Mouse (Mus musculus) stomach, postnatal 0 days (tissue): ENCODE results near the gene Mgat4b. TPM values are rescaled to one million over a fixed set of nuclear protein-coding genes. Genes with fewer than 3 reads are reported as not detected.

ENCODE experiments used
- ATAC-seq: fragments of 200-750 bp; cut with Nextera tagmentation; 2 replicates; pipeline ENCODE4 v1.8.0; 2017; ENCODE audit not compliant: low FRiP score, low TSS enrichment
- DNase-seq: peaks from one replicate; pipeline ENCODE4 v3.0.0-alpha.2; 2016; ENCODE audit warnings: low spot score
- H3K27ac ChIP-seq: fragments of 300-500 bp; sonication (generic); replicated peaks from 2 replicates; pipeline ENCODE4 v1.5.1; 2014; ENCODE audit warnings: mild to moderate bottlenecking, control low read depth
- H3K27me3 ChIP-seq: fragments of 300-500 bp; sonication (generic); 2 replicates; pipeline ENCODE4 v1.6.1; 2014; ENCODE audit warnings: low read length; ENCODE audit not compliant: control insufficient read depth, insufficient read depth
- H3K36me3 ChIP-seq: fragments of 300-500 bp; sonication (generic); 2 replicates; pipeline ENCODE4 v1.6.1; 2014; ENCODE audit warnings: low read length, mixed read lengths; ENCODE audit not compliant: control insufficient read depth, insufficient read depth
- H3K4me1 ChIP-seq: fragments of 300-500 bp; sonication (generic); replicated peaks from 2 replicates; pipeline ENCODE4 v1.6.1; 2014; ENCODE audit warnings: antibody characterized with exemption; ENCODE audit not compliant: control insufficient read depth, insufficient read depth
- H3K4me2 ChIP-seq: fragments of 300-500 bp; sonication (generic); replicated peaks from 2 replicates; pipeline ENCODE4 v1.6.1; 2014; ENCODE audit warnings: low read depth, mild to moderate bottlenecking, control low read depth, moderate library complexity
- H3K4me3 ChIP-seq: fragments of 300-500 bp; sonication (generic); 2 replicates; pipeline ENCODE4 v1.5.1; 2014; ENCODE audit warnings: low read depth, low read length, control low read depth
- H3K9ac ChIP-seq: fragments of 300-500 bp; sonication (generic); 2 replicates; pipeline ENCODE4 v1.6.1; 2014; ENCODE audit warnings: mild to moderate bottlenecking, low read length, control low read depth, mixed read lengths
- H3K9me3 ChIP-seq: fragments of 300-500 bp; sonication (generic); 2 replicates; pipeline ENCODE4 v1.6.1; 2016; ENCODE audit warnings: low read length; ENCODE audit not compliant: control insufficient read depth
- CTCF ChIP-seq: IDR thresholded peaks from 2 replicates; pipeline ENCODE4 v1.5.1; 2016; ENCODE audit warnings: antibody characterized with exemption, low read depth, mild to moderate bottlenecking, moderate library complexity
- EP300 ChIP-seq: optimal IDR thresholded peaks from 2 replicates; pipeline ENCODE3; 2016; ENCODE audit warnings: antibody characterized with exemption
- WGBS: fragments of 180-500 bp; shearing (Covaris S2); extraction: QIAGEN DNeasy Blood & Tissue Kit; methylation state at CpG from one replicate; pipeline ENCODE4 v1.1.7; 2014; 5-methylcytosine and 5-hydroxymethylcytosine counted together
- polyA plus RNA-seq: library from polyadenylated mRNA; unstranded; fragments of >200 nt; fragmentation: Nextera tagmentation; extraction: Ambion mirVana; gene quantifications from 2 replicates; pipeline ENCODE4 v1.2.1, GENCODE M21; 2015

Gene Mgat4b
- polyA plus RNA-seq, 1 experiment from 2014 or later, result 30.8 TPM

GRCm38 (mm10) chr11:50224671-50225530, 14.2 kb downstream of the Mgat4b start:
- Histone ChIP-seq H3K4me1 (peaks cover 14% of the 10 kb centered on the region; the same call in 1 of the 2 replicates), H3K9ac (peak overlapping the region; percentile 94), H3K27me3 (no peaks in the 10 kb centered on the region), H3K4me3 (peak overlapping the region; percentile 76), H3K36me3 (no peaks in the 10 kb centered on the region), H3K9me3 (no peaks in the 10 kb centered on the region), H3K4me2 (peak overlapping the region; percentile 97), H3K27ac (peak overlapping the region; percentile 93)
- ATAC-seq, result peak; percentile 83
- TF ChIP-seq EP300 (no peak), CTCF (peak; percentile 55)
- 0% methylated on average over 51 of the region's 70 CpGs for WGBS
- peak; percentile 90 for DNase-seq

- TF ChIP-seq EP300 (no peak), CTCF (peak; percentile 30; the same call in 1 of the 2 replicates)
- ATAC-seq (peak; percentile 30), DNase-seq (peak; percentile 71)
- peak overlapping the region; percentile 94 for H3K9ac ChIP-seq
- H3K4me1 ChIP-seq, result peaks cover 14% of the 10 kb centered on the region; the same call in 1 of the 2 replicates
- 3% methylated on average over 32 of the region's 34 CpGs for WGBS
- H3K4me2 ChIP-seq, result peak overlapping the region; percentile 97
- no peaks in the 10 kb centered on the region for H3K9me3 ChIP-seq
- H3K4me3 ChIP-seq, result peak overlapping the region; percentile 76
- peak overlapping the region; percentile 93 for H3K27ac ChIP-seq
- H3K27me3 ChIP-seq, result no peaks in the 10 kb centered on the region
- H3K36me3 ChIP-seq, result no peaks in the 10 kb centered on the region
Observed at GRCm38 (mm10) chr11:50225611-50226378, 15.1 kb downstream of the Mgat4b start.

- Histone ChIP-seq H3K36me3 (no peaks in the 10 kb centered on the region), H3K4me3 (peak overlapping the region; percentile 76), H3K27me3 (no peaks in the 10 kb centered on the region), H3K4me2 (peak overlapping the region; percentile 97), H3K9ac (peak overlapping the region; percentile 94), H3K4me1 (peaks cover 14% of the 10 kb centered on the region; the same call in 1 of the 2 replicates), H3K27ac (peak overlapping the region; percentile 49; the same call in 1 of the 2 replicates), H3K9me3 (no peaks in the 10 kb centered on the region)
- DNase-seq, result no peak
- WGBS, result 26% methylated on average over 2 of the region's 2 CpGs
- TF ChIP-seq CTCF (no peak), EP300 (no peak)
- ATAC-seq, result no peak
Observed at GRCm38 (mm10) chr11:50226406-50226805, 15.7 kb downstream of the Mgat4b start.

DNA sequence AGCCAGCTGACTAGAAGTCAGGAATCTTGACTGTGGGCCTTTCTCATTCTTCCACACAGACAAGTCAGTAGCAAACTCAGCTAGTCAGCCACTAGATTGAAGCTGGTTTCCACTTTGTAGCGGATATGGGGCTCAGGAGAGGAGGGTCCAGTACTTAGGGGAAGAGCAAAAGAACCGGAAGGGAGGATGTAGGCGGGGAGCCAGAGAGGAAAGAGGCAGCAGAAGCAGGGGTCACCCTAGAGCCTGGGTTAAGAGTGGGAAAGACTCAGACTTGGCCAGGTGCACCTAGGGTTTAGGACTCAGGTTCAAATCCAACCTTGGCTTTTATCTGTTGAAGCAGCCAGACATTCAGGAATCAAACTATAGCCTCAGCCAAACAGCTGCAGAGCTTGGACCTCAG, 16.5 kb downstream of the Mgat4b start:
- H3K4me2 ChIP-seq, result peak overlapping the region; percentile 97; the same call in 1 of the 2 replicates
- H3K27me3 ChIP-seq, result no peaks in the 10 kb centered on the region
- H3K27ac ChIP-seq, result no peak overlapping the region
- no peak overlapping the region for H3K4me3 ChIP-seq
- 0 out of 2 replicates have a peak, but pooled peaks cover 2% of the 10 kb centered on the region for H3K36me3 ChIP-seq
- TF ChIP-seq CTCF (no peak), EP300 (no peak)
- peaks cover 14% of the 10 kb centered on the region; the same call in 1 of the 2 replicates for H3K4me1 ChIP-seq
- 0 out of 2 replicates have a peak overlapping the region, but pooled peaks have one; percentile 0 for H3K9ac ChIP-seq
- 76% methylated on average over 3 of the region's 3 CpGs for WGBS
- no peaks in the 10 kb centered on the region for H3K9me3 ChIP-seq
- DNase-seq, result no peak
- ATAC-seq, result no peak

DNA sequence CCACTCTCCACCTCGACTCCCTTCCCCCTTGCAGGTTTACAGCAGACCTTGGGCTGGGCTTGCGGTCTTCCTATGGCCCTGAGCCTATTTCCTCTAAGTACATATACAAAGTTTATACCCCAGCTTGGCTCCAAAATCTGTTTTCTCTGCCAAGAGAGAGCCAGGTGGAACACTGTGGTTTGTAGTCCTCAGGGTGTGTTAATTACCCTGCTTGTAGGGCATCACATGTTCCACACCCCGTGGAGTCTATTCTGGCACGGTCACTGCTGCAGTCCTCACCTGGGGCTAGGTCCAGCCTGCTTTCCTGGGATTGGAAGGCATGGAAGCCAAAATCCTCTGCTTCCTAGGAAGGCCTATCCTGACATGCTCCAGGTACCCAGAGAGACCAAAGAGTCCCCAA, 17.0 kb downstream of the Mgat4b start:
- Histone ChIP-seq H3K4me2 (no peak overlapping the region), H3K36me3 (peaks cover 2% of the 10 kb centered on the region), H3K27ac (no peak overlapping the region), H3K9me3 (no peaks in the 10 kb centered on the region), H3K9ac (no peak overlapping the region), H3K4me1 (peaks cover 14% of the 10 kb centered on the region; the same call in 1 of the 2 replicates), H3K4me3 (no peak overlapping the region), H3K27me3 (no peaks in the 10 kb centered on the region)
- TF ChIP-seq CTCF, result no peak
- TF ChIP-seq EP300, result no peak
- no peak for DNase-seq
- 75% methylated on average over 4 of the region's 4 CpGs for WGBS
- ATAC-seq, result no peak
